Mouse (Mus musculus) heart, adult 2 months (tissue): Measurements from ENCODE around the gene Nell2.

Experiments used
- CTCF ChIP-seq: fragments of 200-600 bp; IDR thresholded peaks from 2 replicates; pipeline ENCODE4 v1.8.1; 2022; ENCODE audit warnings: antibody characterized with exemption, mild to moderate bottlenecking, moderate library complexity
- EP300 ChIP-seq: fragments of 200-500 bp; IDR thresholded peaks from 2 replicates; pipeline ENCODE4 v1.6.1; 2011; ENCODE audit warnings: low read depth, low read length, control low read depth; ENCODE audit not compliant: insufficient read depth
- POLR2A ChIP-seq: fragments of 200-500 bp; IDR thresholded peaks from 2 replicates; pipeline ENCODE4 v1.6.1; 2011; ENCODE audit warnings: mild to moderate bottlenecking, low read depth, low read length, control low read depth; ENCODE audit not compliant: insufficient read depth

GRCm38 (mm10) chr15:95131401-95131800 is 397.0 kb downstream of the Nell2 start:
- no peak for TF ChIP-seq CTCF
- TF ChIP-seq POLR2A, result no peak
- no peak for TF ChIP-seq EP300
